Mouse (Mus musculus): ENCODE data around the gene Ahcyl2. TPM values are rescaled to one million over a fixed set of nuclear protein-coding genes. Genes with fewer than 3 reads are reported as not detected.

The Ahcyl2 gene
- polyA plus RNA-seq, 1 experiment from 2014 or later = 7.8 TPM

DNA sequence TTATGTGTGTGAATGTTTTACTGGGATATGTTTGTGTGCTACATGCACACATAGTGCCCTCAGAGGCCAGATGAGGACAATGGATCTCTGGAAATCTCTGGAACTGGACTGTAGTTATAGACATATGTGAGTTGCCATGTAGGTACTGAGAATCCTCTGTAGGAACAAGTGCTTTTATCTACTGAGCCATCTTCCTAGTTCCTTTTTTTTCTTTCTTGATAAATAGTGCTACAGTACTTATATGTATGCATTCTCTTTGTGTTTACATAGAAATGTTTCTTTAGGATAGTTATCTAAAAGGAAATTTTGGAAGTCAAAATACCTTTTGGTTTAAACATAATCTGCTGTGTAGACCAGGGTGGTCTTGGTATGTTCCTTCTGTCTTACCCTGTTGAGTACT, 12.3 kb downstream of the Ahcyl2 start:
- no peaks in the 10 kb centered on the region for H3K27me3 ChIP-seq (ENCODE audit: control insufficient read depth, insufficient read depth, low read length)

DNA sequence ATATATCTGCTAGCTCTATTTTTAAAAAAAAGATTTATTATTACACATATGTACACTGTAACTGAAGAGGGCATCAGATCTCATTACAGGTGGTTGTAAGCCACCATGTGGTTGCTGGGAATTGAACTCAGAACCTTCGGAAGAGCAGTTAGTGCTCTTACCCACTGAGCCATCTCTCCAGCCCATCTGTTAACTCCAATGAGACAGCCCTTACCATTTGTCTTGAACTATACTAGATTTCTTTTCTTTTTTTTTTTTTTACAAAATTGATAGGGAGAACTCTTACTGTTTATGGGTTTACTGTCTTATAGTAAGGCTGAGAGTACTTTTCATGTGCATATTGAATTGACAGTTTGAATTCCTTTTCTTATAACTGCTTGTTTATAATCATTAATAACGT, 12.8 kb downstream of the Ahcyl2 start:
- H3K27ac ChIP-seq (ENCODE audit: low read length) = no peak overlapping the region
- H3K4me3 ChIP-seq (ENCODE audit: low read length) = no peak overlapping the region
- 89% methylated on average over 2 of the region's 2 CpGs for WGBS
- no peak overlapping the region for H3K4me2 ChIP-seq (ENCODE audit: low read depth, low read length)
- no peak for ATAC-seq (replicated peaks; ENCODE audit: extremely low read depth, insufficient read depth, low FRiP score)
- H3K4me1 ChIP-seq (ENCODE audit: control insufficient read depth, insufficient read depth, low read length) = 0 out of 2 replicates have a peak, but pooled peaks cover 2% of the 10 kb centered on the region
- H3K27me3 ChIP-seq (ENCODE audit: control insufficient read depth, insufficient read depth, low read length) = no peaks in the 10 kb centered on the region
- no peaks in the 10 kb centered on the region for H3K9me3 ChIP-seq (replicated peaks; ENCODE audit: control insufficient read depth, low read length)
- H3K36me3 ChIP-seq (ENCODE audit: control insufficient read depth, insufficient read depth) = no peaks in the 10 kb centered on the region
- no peak overlapping the region for H3K9ac ChIP-seq (ENCODE audit: low read length)

More for the DNA sequence above, 12.3 kb downstream of the Ahcyl2 start:
- no peak overlapping the region for H3K4me2 ChIP-seq (ENCODE audit: low read depth, low read length)
- H3K4me3 ChIP-seq (ENCODE audit: low read length) = no peak overlapping the region
- H3K9me3 ChIP-seq (replicated peaks; ENCODE audit: control insufficient read depth, low read length) = no peaks in the 10 kb centered on the region
- H3K9ac ChIP-seq (ENCODE audit: low read length) = no peak overlapping the region
- H3K4me1 ChIP-seq (ENCODE audit: control insufficient read depth, insufficient read depth, low read length) = 0 out of 2 replicates have a peak, but pooled peaks cover 3% of the 10 kb centered on the region
- no peak for ATAC-seq (replicated peaks; ENCODE audit: extremely low read depth, insufficient read depth, low FRiP score)
- H3K36me3 ChIP-seq (ENCODE audit: control insufficient read depth, insufficient read depth) = no peaks in the 10 kb centered on the region
- no peak overlapping the region for H3K27ac ChIP-seq (ENCODE audit: low read length)

DNA sequence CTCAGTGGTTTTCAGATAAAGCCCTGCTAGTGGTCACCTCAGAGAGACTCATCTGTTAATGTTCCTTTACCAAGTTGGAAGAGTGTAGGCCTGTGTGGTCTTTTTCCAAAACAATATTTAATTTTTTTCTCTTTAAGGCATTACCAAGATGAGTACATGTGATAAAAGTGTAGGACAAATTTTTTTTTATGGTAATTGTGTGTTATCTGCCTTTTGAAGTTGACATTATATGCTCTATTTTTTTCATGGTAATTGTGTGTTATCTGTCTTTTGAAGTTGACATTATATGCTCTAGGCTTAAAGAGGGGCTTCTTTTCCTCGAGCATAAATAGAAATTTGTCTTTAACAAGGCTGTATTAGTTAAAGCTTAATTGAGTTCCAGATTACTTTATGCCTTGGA, 14.4 kb downstream of the Ahcyl2 start:
- WGBS = 66% methylated on average over 1 of the region's 1 CpGs
- no peaks in the 10 kb centered on the region for H3K9me3 ChIP-seq (replicated peaks; ENCODE audit: control insufficient read depth, low read length)
- no peak overlapping the region for H3K27ac ChIP-seq (ENCODE audit: low read length)
- no peak overlapping the region for H3K4me2 ChIP-seq (ENCODE audit: low read depth, low read length)
- H3K4me3 ChIP-seq (ENCODE audit: low read length) = no peak overlapping the region
- no peaks in the 10 kb centered on the region for H3K4me1 ChIP-seq (ENCODE audit: control insufficient read depth, insufficient read depth, low read length)
- H3K9ac ChIP-seq (ENCODE audit: low read length) = no peak overlapping the region
- H3K36me3 ChIP-seq (ENCODE audit: control insufficient read depth, insufficient read depth) = no peaks in the 10 kb centered on the region
- no peaks in the 10 kb centered on the region for H3K27me3 ChIP-seq (ENCODE audit: control insufficient read depth, insufficient read depth, low read length)
- no peak for ATAC-seq (replicated peaks; ENCODE audit: extremely low read depth, insufficient read depth, low FRiP score)

DNA sequence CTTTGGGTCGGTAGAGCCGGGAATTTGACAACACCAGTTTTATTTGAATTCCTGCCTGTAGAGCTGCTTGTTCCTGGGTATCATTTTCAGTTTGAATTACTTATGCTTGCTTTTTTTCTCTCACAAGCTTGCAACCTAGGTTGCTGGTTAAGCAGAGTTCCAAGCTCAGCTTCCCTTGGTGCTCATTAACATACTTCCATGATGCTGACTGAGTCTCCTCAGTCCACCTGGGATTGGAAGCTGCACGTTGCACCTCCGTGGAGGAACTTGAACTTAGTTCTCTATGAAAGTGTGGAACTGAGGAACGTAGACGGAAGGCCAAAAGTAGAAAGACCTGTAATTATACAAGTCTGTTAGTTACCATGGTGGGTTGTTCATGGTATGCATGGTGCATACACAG, 16.1 kb downstream of the Ahcyl2 start:
- Histone ChIP-seq H3K9me3 (replicated peaks; ENCODE audit: control insufficient read depth, low read length) (no peaks in the 10 kb centered on the region), H3K4me3 (ENCODE audit: low read length) (no peak overlapping the region), H3K4me1 (ENCODE audit: control insufficient read depth, insufficient read depth, low read length) (no peaks in the 10 kb centered on the region), H3K27me3 (ENCODE audit: control insufficient read depth, insufficient read depth, low read length) (no peaks in the 10 kb centered on the region), H3K27ac (ENCODE audit: low read length) (no peak overlapping the region), H3K4me2 (ENCODE audit: low read depth, low read length) (no peak overlapping the region), H3K9ac (ENCODE audit: low read length) (no peak overlapping the region), H3K36me3 (ENCODE audit: control insufficient read depth, insufficient read depth) (no peaks in the 10 kb centered on the region)
- no peak for ATAC-seq (replicated peaks; ENCODE audit: extremely low read depth, insufficient read depth, low FRiP score)
- 88% methylated on average over 6 of the region's 6 CpGs for WGBS

DNA sequence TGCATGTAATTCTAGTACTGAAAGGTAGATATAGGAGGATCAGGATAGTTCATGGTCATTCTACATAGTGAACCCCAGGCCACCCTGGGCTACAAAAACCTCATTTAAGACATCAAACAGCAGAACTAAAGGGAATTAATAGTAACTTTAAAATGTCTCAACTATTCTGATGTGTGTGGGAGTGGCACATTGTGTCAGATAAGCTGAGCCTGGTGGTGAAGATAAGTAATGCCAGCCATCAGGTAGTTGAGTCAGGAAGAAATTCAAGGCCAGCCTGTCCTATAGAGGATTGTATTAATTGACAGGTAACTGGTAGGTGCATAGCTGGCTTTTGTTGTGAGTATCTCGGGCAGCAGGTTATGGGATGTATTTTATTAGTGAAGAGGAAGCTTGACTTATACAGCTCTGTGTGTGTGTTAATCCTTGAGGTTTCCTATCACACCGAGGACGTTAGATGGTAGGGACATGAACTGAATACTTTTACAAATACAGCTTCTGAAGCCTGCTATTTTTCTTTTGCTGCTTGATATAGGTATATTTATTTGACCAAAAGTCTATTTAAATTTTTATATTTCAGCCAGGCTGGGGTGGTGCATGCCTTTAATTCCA, 16.7 kb downstream of the Ahcyl2 start:
- Histone ChIP-seq H3K9ac (ENCODE audit: low read length) (no peak overlapping the region), H3K4me3 (ENCODE audit: low read length) (no peak overlapping the region), H3K27me3 (ENCODE audit: control insufficient read depth, insufficient read depth, low read length) (no peaks in the 10 kb centered on the region), H3K36me3 (ENCODE audit: control insufficient read depth, insufficient read depth) (no peaks in the 10 kb centered on the region), H3K4me1 (ENCODE audit: control insufficient read depth, insufficient read depth, low read length) (no peaks in the 10 kb centered on the region), H3K9me3 (replicated peaks; ENCODE audit: control insufficient read depth, low read length) (no peaks in the 10 kb centered on the region), H3K4me2 (ENCODE audit: low read depth, low read length) (no peak overlapping the region), H3K27ac (ENCODE audit: low read length) (no peak overlapping the region)
- ATAC-seq (replicated peaks; ENCODE audit: extremely low read depth, insufficient read depth, low FRiP score) = no peak
- WGBS = 88% methylated on average over 3 of the region's 3 CpGs

DNA sequence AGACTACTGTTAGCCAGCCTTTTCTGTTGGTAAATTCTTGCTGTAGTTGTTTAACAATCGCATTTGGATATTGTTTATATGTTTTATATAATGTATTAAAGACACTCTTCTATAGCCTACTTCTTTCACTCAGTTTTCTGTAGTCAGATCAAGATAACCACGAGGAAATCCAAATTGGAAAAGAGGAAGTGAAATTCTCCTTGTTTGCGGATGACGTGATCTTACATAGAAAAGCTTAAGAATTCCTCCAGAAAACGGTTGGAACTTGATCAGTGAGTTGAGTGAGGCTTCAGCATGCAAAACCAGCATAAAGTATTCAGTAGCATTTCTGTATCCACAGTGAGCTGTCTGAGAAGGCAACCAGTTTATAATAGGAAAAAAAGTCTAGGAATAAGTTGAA, 17.9 kb downstream of the Ahcyl2 start:
- ATAC-seq (replicated peaks; ENCODE audit: extremely low read depth, insufficient read depth, low FRiP score) = no peak
- Histone ChIP-seq H3K9ac (ENCODE audit: low read length) (no peak overlapping the region), H3K27ac (ENCODE audit: low read length) (no peak overlapping the region), H3K4me2 (ENCODE audit: low read depth, low read length) (no peak overlapping the region), H3K4me1 (ENCODE audit: control insufficient read depth, insufficient read depth, low read length) (no peaks in the 10 kb centered on the region), H3K4me3 (ENCODE audit: low read length) (no peak overlapping the region), H3K27me3 (ENCODE audit: control insufficient read depth, insufficient read depth, low read length) (no peaks in the 10 kb centered on the region), H3K36me3 (ENCODE audit: control insufficient read depth, insufficient read depth) (no peaks in the 10 kb centered on the region), H3K9me3 (replicated peaks; ENCODE audit: control insufficient read depth, low read length) (no peaks in the 10 kb centered on the region)
- 75% methylated on average over 5 of the region's 5 CpGs for WGBS

DNA sequence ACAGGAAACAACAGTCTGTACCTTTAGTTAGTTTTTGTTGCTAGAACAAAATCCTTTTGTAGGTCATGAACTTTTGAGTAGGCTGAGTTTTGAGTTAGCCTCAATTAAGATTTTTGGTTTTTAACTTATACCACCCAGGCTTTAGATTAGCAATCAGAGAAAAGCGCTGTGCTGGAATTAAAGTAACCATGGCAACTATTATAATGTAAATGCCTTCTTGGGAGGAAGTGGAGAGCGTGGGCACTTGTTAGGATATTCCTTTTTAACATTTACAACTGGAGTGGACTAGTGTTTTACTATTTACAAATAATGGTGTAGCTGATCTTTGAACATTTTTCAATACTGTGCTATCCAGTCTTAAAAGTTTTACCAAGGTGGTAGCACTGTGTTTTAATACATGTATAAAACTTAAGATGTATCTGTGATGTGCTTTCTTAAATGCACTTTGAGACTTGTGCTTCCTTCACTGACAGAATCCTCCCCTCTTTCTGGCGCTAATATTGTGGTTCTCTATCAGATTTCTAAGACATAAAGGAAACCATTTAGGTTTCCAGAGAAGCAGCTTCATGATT, 21.1 kb downstream of the Ahcyl2 start:
- Histone ChIP-seq H3K36me3 (ENCODE audit: control insufficient read depth, insufficient read depth) (no peaks in the 10 kb centered on the region), H3K4me2 (ENCODE audit: low read depth, low read length) (no peak overlapping the region), H3K4me3 (ENCODE audit: low read length) (no peak overlapping the region), H3K9me3 (replicated peaks; ENCODE audit: control insufficient read depth, low read length) (no peaks in the 10 kb centered on the region), H3K4me1 (ENCODE audit: control insufficient read depth, insufficient read depth, low read length) (no peaks in the 10 kb centered on the region), H3K27ac (ENCODE audit: low read length) (no peak overlapping the region), H3K9ac (ENCODE audit: low read length) (no peak overlapping the region), H3K27me3 (ENCODE audit: control insufficient read depth, insufficient read depth, low read length) (no peaks in the 10 kb centered on the region)
- ATAC-seq (replicated peaks; ENCODE audit: extremely low read depth, insufficient read depth, low FRiP score) = no peak
- WGBS = 70% methylated on average over 3 of the region's 3 CpGs

DNA sequence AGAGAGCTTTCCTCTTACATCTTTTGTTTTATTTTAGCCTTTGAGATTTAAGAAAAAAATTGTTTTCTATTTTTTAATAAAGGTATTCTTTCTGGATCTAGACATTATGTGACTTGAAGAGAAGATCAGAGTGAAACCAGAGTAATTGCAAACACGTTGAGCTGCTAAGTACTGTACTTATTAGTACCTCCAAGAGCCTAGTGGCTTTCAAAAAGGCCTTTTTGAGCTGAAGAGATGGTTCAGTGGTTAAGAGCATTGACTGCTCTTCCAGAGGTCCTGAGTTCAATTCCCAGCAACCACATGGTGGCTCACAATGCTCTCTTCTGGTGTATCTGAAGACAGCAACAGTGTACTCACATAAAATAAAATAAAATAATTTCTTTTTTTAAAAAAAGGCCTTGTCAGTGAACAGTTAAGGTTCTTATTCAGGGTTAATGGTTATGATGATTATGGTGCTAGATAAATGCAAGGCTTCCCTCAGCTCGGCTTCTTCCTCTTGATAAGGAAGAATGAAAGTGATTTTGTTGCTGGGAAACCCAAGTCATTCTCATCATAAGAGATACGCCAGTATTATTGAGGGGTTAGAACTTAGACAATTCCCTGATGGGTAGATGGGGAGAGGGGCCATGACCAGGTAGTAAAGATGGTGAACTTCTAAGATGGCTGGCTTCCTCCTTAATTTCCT, 22.3 kb downstream of the Ahcyl2 start:
- H3K4me1 ChIP-seq (ENCODE audit: control insufficient read depth, insufficient read depth, low read length) = no peaks in the 10 kb centered on the region
- H3K36me3 ChIP-seq (ENCODE audit: control insufficient read depth, insufficient read depth) = no peaks in the 10 kb centered on the region
- H3K27ac ChIP-seq (ENCODE audit: low read length) = no peak overlapping the region
- no peaks in the 10 kb centered on the region for H3K9me3 ChIP-seq (replicated peaks; ENCODE audit: control insufficient read depth, low read length)
- ATAC-seq (replicated peaks; ENCODE audit: extremely low read depth, insufficient read depth, low FRiP score) = no peak
- H3K27me3 ChIP-seq (ENCODE audit: control insufficient read depth, insufficient read depth, low read length) = no peaks in the 10 kb centered on the region
- WGBS = 77% methylated on average over 3 of the region's 3 CpGs
- no peak overlapping the region for H3K9ac ChIP-seq (ENCODE audit: low read length)
- no peak overlapping the region for H3K4me3 ChIP-seq (ENCODE audit: low read length)
- no peak overlapping the region for H3K4me2 ChIP-seq (ENCODE audit: low read depth, low read length)

DNA sequence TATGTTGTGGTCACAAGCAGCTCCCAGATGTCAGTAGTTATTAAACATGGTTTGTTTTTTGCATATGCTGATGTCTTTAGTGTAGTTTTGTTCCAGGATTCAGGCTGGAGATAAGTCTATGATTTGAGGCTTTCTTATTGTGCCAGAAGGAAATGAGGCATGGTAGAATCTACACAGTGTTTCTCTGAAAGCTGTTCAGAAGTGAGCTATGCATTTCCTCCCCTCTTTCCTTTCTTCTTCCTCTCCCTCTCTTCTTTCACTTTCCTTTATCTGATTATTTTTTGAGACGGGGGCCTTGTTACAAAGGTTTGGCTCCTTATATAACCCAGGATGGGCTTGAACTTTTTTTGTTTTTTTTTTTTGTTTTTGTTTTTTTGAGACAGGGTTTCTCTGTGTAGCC, 25.7 kb downstream of the Ahcyl2 start:
- no peak for ATAC-seq (replicated peaks; ENCODE audit: extremely low read depth, insufficient read depth, low FRiP score)
- Histone ChIP-seq H3K36me3 (ENCODE audit: control insufficient read depth, insufficient read depth) (no peaks in the 10 kb centered on the region), H3K4me3 (ENCODE audit: low read length) (no peak overlapping the region), H3K9me3 (replicated peaks; ENCODE audit: control insufficient read depth, low read length) (no peaks in the 10 kb centered on the region), H3K9ac (ENCODE audit: low read length) (no peak overlapping the region), H3K4me1 (ENCODE audit: control insufficient read depth, insufficient read depth, low read length) (no peaks in the 10 kb centered on the region), H3K27ac (ENCODE audit: low read length) (no peak overlapping the region), H3K4me2 (ENCODE audit: low read depth, low read length) (no peak overlapping the region), H3K27me3 (ENCODE audit: control insufficient read depth, insufficient read depth, low read length) (no peaks in the 10 kb centered on the region)
- 71% methylated on average over 1 of the region's 1 CpGs for WGBS

Data from heart, embryonic 16.5 days (tissue).